Mouse (Mus musculus) adrenal gland, adult 2 months (tissue): ENCODE data around the gene Rpl29. TPM values are rescaled to one million over a fixed set of nuclear protein-coding genes. Genes with fewer than 3 reads are reported as not detected.
A peak's percentile ranks its signal among the peaks of the same experiment; 100 is the strongest.

Source experiments
- DNase-seq: peaks from one replicate; pipeline ENCODE4 v3.0.0; 2021
- polyA plus RNA-seq: library from polyadenylated mRNA; depleted of rRNA; stranded (reverse); fragments of >200 nt; gene quantifications from 2 replicates; pipeline ENCODE4 v1.2.3, GENCODE M21; 2012; rRNA removed
- total RNA-seq, 2 experiments: library from RNA; stranded (reverse); gene quantifications; 2 replicates each; pipeline ENCODE4 v1.2.3; 2021

Rpl29 gene
- total and polyA plus RNA-seq, 3 experiments = 201 to 419 (median 391) TPM

- no peak for DNase-seq
Measured at GRCm38 (mm10) chr9:106473081-106473752, 44.0 kb downstream of the Rpl29 start.

- peak; percentile 9 for DNase-seq
Measured at GRCm38 (mm10) chr9:106473753-106474105, 44.5 kb downstream of the Rpl29 start.

- DNase-seq = peak; percentile 80
Measured at GRCm38 (mm10) chr9:106474456-106474855, 45.2 kb downstream of the Rpl29 start.

GRCm38 (mm10) chr9:106475046-106475445 lies 45.8 kb downstream of the Rpl29 start:
- peak; percentile 24 for DNase-seq

- no peak for DNase-seq
Measured at GRCm38 (mm10) chr9:106475663-106476001, 46.4 kb downstream of the Rpl29 start, which contains the start of gene Rrp9. TSS of gene Rrp9 (plus strand) at chr9:106475963.

GRCm38 (mm10) chr9:106476002-106476923 lies 47.0 kb downstream of the Rpl29 start:
- peak; percentile 85 for DNase-seq

GRCm38 (mm10) chr9:106476924-106477484 lies 47.8 kb downstream of the Rpl29 start, which contains the start of gene Parp3:
TSS of gene Parp3 (minus strand) at chr9:106476949.
- peak; percentile 99 for DNase-seq

- DNase-seq = no peak
Measured at GRCm38 (mm10) chr9:106477649-106478048, 48.4 kb downstream of the Rpl29 start.

- no peak for DNase-seq
Measured at GRCm38 (mm10) chr9:106478101-106478500, 48.8 kb downstream of the Rpl29 start.

- DNase-seq = no peak
Measured at GRCm38 (mm10) chr9:106480541-106480940, 51.3 kb downstream of the Rpl29 start.

- no peak for DNase-seq
Measured at GRCm38 (mm10) chr9:106481075-106481474, 51.8 kb downstream of the Rpl29 start.

Other genes starting within 250 kb of the Rpl29 start
- gene Ppm1m, start 229.7 kb upstream of the Rpl29 start, total RNA-seq = 100 to 1,000 TPM in 1 of 2 experiments, 10 to 100 TPM in 1; 84.6 to 135 TPM
- 216 and 273 TPM in 2 replicates for gene Ppm1m, start 229.7 kb upstream of the Rpl29 start, polyA plus RNA-seq
- gene Twf2, start 226.3 kb upstream of the Rpl29 start, total RNA-seq = 100 to 1,000 TPM in 1 of 2 experiments, 10 to 100 TPM in 1; 75.8 to 128 TPM
- 121 and 125 TPM in 2 replicates for gene Twf2, start 226.3 kb upstream of the Rpl29 start, polyA plus RNA-seq
- gene Tlr9, start 206.9 kb upstream of the Rpl29 start, total RNA-seq = 1 to 10 TPM in 1 of 2 experiments, under 1 TPM in 1; 0.84 to 1.4 TPM
- gene Tlr9, start 206.9 kb upstream of the Rpl29 start, polyA plus RNA-seq = 2.5 and 2.7 TPM in 2 replicates
- gene Alas1, start 180.8 kb upstream of the Rpl29 start, total RNA-seq = 1,000 to 10,000 TPM; 1,496 to 1,691 TPM
- 1,137 and 1,435 TPM in 2 replicates for gene Alas1, start 180.8 kb upstream of the Rpl29 start, polyA plus RNA-seq
- gene Poc1a, start 148.4 kb upstream of the Rpl29 start, total RNA-seq = 1 to 10 TPM; 3.4 to 5.4 TPM
- 5.4 and 7.1 TPM in 2 replicates for gene Poc1a, start 148.4 kb upstream of the Rpl29 start, polyA plus RNA-seq
- 10 to 100 TPM; 12.8 to 18.7 TPM for gene Dusp7, start 60.8 kb upstream of the Rpl29 start, total RNA-seq
- gene Dusp7, start 60.8 kb upstream of the Rpl29 start, polyA plus RNA-seq = 40.2 and 46.7 TPM in 2 replicates
- gene Acy1, start 8.9 kb downstream of the Rpl29 start, total RNA-seq = 10 to 100 TPM; 12.2 to 16.9 TPM
- gene Acy1, start 8.9 kb downstream of the Rpl29 start, polyA plus RNA-seq = 11.0 and 14.8 TPM in 2 replicates
- gene Abhd14b, start 18.0 kb downstream of the Rpl29 start, total RNA-seq = 10 to 100 TPM; 32.6 to 46.6 TPM
- 144 and 175 TPM in 2 replicates for gene Abhd14b, start 18.0 kb downstream of the Rpl29 start, polyA plus RNA-seq
- gene Abhd14a, start 18.2 kb downstream of the Rpl29 start, total RNA-seq = 10 to 100 TPM; 18.8 to 25.9 TPM
- 29.0 and 33.9 TPM in 2 replicates for gene Abhd14a, start 18.2 kb downstream of the Rpl29 start, polyA plus RNA-seq
- 10 to 100 TPM; 17.5 to 28.6 TPM for gene Pcbp4, start 23.8 kb downstream of the Rpl29 start, total RNA-seq
- gene Pcbp4, start 23.8 kb downstream of the Rpl29 start, polyA plus RNA-seq = 56.4 and 90.6 TPM in 2 replicates
- under 1 TPM; 0.17 TPM for gene Gpr62, start 36.5 kb downstream of the Rpl29 start, total RNA-seq
- gene Gpr62, start 36.5 kb downstream of the Rpl29 start, polyA plus RNA-seq = 0.95 and 0.99 TPM in 2 replicates
- gene Rrp9, start 46.5 kb downstream of the Rpl29 start, total RNA-seq = 10 to 100 TPM; 41.2 to 47.0 TPM
- gene Rrp9, start 46.5 kb downstream of the Rpl29 start, polyA plus RNA-seq = 36.8 and 42.2 TPM in 2 replicates
- 10 to 100 TPM; 39.4 to 60.7 TPM for gene Parp3, start 47.5 kb downstream of the Rpl29 start, total RNA-seq
- 65.6 and 87.4 TPM in 2 replicates for gene Parp3, start 47.5 kb downstream of the Rpl29 start, polyA plus RNA-seq
- not detected for gene Iqcf1, start 70.5 kb downstream of the Rpl29 start, total RNA-seq
- not detected in 2 replicates for gene Iqcf1, start 70.5 kb downstream of the Rpl29 start, polyA plus RNA-seq
- gene Iqcf5, start 85.1 kb downstream of the Rpl29 start, total RNA-seq = not detected
- gene Iqcf5, start 85.1 kb downstream of the Rpl29 start, polyA plus RNA-seq = not detected in 2 replicates
- not detected for gene Iqcf3, start 132.2 kb downstream of the Rpl29 start, total RNA-seq
- not detected in 2 replicates for gene Iqcf3, start 132.2 kb downstream of the Rpl29 start, polyA plus RNA-seq
- not detected for gene Iqcf4, start 141.5 kb downstream of the Rpl29 start, total RNA-seq
- gene Iqcf4, start 141.5 kb downstream of the Rpl29 start, polyA plus RNA-seq = not detected in 2 replicates
- gene Iqcf6, start 197.1 kb downstream of the Rpl29 start, total RNA-seq = not detected
- gene Iqcf6, start 197.1 kb downstream of the Rpl29 start, polyA plus RNA-seq = not detected in 2 replicates
- not detected for gene Grm2, start 226.6 kb downstream of the Rpl29 start, total RNA-seq
- not detected in 2 replicates for gene Grm2, start 226.6 kb downstream of the Rpl29 start, polyA plus RNA-seq